Mouse (Mus musculus) urinary bladder, postnatal 4 days (tissue): ENCODE results near the gene Sv2b.

Experiments
- DNase-seq, 2 experiments: peaks; one replicate each; pipeline ENCODE4 v3.0.0; 2021 to 2022; ENCODE audit warnings: low spot score in 2 of 2

Sv2b gene

GRCm38 (mm10) chr7:75292246-75292645, 16.8 kb downstream of the Sv2b start:
- no peak for DNase-seq

DNA sequence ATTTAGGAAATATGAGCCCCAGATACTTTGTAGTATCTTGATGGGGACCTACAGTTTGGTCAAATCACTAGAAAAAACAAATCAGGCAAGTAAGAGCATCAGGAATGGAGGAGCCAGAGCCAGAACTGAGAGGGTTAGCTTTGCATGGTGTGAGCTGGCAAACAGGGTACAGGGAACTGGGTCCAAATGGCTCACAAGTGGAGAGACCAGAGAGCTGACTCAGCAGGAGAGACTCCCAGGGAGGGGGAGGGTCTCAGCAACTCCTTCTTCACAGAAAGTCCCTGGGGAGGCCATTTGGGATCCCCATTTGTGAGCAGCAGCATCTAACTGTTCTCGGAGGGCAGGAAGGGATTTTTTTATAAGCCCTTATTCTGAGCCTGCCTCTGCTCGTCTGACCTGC, 18.5 kb downstream of the Sv2b start:
- no peak for DNase-seq

DNA sequence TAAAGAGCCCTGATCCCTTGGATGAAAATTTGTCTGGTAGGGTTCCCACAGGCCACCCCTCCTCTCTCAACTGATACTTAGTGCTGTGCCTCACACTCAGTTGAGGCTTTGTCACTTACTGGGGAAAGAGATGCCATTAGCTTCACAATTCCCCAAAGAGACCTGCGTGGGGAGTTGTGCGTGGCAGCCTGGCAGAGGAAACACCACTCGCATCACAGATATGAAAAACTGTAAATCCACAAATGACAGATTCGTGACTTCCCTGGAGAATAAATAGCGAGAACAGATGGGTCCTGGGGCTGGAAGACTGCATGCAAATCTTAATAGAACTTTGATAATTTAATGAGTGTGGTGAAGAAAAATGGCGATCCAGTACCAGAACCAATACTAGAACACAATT, 21.8 kb downstream of the Sv2b start:
- no peak for DNase-seq

GRCm38 (mm10) chr7:75282951-75283350, 26.1 kb downstream of the Sv2b start:
- no peak for DNase-seq

- no peak for DNase-seq
Measured at GRCm38 (mm10) chr7:75282080-75282650, 26.9 kb downstream of the Sv2b start.

GRCm38 (mm10) chr7:75281106-75281505, 28.0 kb downstream of the Sv2b start:
- DNase-seq, result no peak

DNA sequence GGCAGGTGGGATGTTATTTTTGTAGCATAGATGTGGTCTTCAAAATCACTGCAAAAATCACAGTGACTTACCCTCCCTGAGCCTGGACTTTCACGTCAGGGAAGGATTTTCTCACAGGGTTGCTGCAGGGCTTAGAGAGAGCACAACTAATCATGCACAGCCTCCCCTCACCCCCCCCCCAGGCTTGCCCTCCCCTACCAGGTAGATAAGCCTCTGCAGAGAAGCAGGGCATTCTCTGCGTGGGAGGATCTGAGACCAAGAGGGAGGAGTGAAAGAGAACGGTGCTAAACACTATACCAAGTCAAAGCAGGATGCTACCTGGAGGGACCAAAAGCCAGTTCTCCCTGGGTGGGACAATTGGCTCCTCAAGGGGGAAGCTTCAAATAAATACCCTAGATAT, 31.2 kb downstream of the Sv2b start:
- DNase-seq, result no peak

DNA sequence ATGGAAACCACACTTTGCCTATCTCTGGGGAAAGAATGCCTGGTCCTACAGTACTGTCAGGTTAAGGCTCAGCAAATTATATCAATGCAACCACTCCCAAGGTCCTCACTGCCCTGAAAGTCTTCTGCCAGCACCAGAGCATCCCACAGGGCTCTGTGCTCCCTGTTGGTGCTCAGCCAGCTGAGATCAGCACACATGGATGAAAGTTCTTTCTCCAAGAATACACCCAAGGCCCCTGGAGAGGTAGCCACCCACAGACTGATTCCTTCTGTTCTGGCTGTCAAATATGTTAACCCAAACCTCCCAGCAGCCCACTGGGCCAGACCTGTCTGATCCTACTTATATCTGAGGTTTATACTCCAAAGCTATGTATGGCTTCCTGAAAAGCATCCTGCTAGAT, 32.3 kb downstream of the Sv2b start:
- DNase-seq, result no peak

GRCm38 (mm10) chr7:75274518-75274917, 34.5 kb downstream of the Sv2b start:
- DNase-seq, result no peak

GRCm38 (mm10) chr7:75273633-75274032, 35.4 kb downstream of the Sv2b start:
- DNase-seq, result no peak

GRCm38 (mm10) chr7:75271921-75272381, 37.1 kb downstream of the Sv2b start:
- DNase-seq, result no peak

DNA sequence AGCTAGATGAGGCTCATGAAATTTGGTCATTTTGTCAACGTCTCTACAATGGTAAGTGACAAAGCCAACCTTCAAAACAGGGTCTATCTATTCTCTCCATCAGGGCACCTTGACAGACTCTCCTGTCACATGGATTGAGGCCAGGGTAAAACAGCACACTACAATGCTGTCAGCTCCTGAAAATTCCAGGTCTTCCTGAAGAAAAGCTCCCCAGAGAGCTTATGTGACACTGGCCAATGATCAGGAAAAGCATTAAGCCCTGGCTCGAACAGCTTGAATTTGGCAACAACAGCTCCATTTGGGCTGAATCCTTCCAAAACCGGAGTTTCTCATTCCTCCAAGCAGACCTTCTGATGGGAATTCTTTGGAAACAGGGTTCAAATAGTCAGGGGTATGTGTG, 37.8 kb downstream of the Sv2b start:
- DNase-seq, result no peak

GRCm38 (mm10) chr7:75267236-75267635, 41.8 kb downstream of the Sv2b start:
- DNase-seq, result no peak

GRCm38 (mm10) chr7:75265241-75265640, 43.8 kb downstream of the Sv2b start:
- DNase-seq, result no peak

DNA sequence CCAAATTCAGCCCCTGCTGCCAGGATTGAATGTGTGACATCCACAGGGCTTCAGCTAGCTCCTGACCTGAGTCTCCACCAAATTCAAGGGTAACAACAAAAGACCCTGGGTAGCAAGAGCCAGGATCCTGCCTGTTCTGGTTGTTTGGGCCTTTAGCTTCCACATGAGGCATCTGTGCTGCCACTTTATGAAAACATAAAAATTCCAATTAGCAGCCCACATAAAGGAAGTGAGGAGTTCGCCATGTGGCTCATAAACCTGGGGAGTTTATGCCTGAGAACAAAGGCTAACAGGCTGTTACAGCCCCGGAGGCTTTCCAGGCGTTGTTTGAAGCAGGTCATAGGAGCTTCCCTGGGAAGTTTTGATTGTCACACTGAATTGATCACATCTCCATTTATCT, 49.1 kb downstream of the Sv2b start:
- no peak for DNase-seq

DNA sequence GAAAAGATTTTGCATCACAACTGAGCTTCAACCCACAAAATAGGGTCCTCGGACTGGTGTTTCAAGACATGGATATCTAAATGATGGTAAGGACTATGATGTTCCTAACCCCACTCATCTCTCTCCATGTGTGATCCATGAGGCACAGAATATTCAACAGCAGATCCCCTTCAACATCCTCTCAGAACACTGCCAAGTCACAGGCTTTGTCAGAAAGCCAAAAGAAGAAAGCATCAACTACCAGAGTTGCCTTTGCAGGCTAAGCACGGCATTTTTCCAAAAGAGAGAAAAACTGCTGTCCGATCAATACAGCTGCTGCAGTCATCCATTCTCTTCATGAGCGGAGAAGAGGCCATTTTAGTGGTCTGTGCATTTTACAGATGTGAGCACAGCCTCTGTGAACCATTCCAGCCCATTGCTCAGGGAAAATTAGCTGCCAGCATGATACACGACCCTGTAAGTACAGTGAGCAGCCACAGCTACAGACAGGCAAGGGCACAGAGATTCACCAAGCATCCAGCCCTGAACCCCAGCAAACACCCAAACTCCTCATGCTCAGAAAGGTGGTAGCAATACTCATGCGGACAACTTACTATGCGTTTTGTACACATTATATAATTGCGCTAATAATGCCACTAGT, 55.3 kb downstream of the Sv2b start:
- DNase-seq, result no peak

GRCm38 (mm10) chr7:75240754-75241507, 68.1 kb downstream of the Sv2b start:
- DNase-seq, result no peak

DNA sequence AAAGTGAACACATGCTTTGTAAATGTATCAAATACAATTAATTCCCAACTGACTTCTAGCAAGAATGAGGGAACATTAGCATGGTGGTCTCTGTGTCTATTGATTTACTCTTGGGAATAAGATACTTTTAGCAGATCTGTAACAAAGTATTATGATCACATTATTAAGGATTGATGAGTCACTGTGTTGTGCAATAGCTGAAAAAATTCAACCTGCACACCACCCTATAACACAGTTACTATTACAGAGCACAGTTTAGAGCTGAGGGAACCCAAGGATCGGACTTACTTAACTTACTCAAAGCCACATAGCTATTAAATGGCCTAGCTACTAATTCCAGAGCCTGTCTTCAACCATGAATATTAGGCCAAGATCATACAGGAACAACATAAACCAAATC, 72.7 kb downstream of the Sv2b start:
- no peak for DNase-seq

DNA sequence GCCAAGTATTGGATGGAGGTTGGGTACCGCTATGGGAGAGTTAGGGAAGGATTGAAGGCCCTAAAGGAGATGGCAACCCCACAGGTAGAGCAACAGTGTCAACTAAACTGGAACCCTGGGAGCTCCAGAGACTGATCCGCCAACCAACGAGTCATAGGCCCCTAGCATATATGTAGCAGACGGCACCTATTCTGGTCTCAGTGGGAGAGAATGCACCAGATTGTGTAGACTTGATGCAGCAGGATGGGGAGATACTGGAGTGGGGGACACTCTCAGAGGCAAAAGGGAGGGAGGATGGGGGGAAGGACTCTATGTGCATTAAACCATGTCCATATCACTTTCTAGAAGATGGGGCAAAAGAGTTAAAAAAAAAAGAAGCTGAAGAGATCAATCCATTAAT, 84.9 kb downstream of the Sv2b start:
- DNase-seq, result no peak

DNA sequence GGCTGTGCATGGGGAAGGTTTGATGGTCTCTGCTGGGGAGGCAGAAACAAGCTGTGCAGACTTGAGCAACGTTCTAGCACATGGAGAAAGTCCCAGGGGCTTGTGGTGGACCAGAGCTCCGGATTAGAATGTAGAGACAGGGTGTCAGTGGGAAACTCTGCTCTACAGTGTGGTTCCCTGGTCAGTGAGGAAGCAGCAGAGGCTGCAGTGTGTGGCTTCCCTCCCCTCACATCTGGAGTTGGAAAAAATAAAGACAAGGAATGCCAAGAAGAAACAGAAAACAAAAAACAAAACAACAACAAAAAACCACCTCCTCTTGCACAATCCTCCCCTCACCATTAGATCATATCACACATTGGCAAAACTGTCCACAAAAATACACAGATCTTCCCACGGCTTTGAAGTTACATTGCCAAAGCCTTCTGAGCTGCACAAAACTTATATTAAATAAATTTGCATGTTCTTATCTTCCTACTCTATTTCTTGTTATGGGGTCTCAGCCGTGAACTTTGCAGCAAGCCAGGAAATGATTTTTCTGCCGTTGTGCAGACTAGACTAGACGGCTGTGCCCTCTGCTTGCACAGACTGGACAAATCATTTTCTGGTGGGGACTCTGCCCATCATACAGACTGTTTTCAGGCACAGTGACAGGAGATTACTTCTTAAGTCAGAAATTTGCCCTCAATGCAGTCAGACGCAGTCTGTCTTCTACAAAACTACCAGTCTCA, 86.2 kb downstream of the Sv2b start:
- no peak for DNase-seq

DNA sequence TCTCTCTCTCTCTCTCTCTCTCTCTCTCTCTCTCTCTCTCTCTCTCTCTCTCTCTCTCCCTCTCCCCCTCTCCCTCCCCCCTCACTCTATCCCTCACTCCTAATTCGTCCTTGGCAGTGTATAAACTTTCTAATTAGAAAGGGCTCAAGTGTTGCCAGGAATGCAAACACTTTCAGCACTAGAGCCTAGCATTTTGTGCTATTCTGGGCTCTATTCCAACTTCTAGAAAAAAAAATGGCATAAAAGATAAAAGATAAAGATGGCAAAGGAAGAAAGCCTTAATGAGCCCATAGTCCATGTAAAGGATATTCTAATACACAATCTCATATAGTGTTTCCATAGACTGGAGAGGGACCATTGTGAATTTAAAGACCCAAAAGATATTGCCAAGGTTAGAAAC, 88.3 kb downstream of the Sv2b start:
- DNase-seq, result no peak

- no peak for DNase-seq
Measured at GRCm38 (mm10) chr7:75220296-75220695, 88.8 kb downstream of the Sv2b start.

DNA sequence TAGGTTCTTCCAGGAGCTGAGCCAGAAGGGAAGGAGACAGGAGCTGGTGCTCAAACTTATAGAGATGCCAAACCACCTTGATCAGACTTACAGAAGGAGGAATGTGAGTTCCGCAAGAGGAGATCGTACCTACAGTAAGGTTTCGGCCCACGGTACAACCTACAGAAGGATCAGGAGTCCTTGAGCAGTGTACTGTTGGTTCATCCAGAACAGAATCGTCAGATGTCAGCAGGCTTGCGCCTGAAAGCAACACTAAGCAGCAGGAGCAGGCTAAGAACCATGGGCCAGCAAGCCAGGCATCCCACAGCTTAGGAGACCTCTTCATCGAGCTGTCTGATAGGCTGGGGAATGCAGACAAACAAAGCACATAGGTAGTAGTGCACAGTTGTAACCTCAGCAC, 92.9 kb downstream of the Sv2b start:
- no peak for DNase-seq
